Comparison of ENCODE assay signal across 8 mouse cellular contexts in the genomic region with DNA sequence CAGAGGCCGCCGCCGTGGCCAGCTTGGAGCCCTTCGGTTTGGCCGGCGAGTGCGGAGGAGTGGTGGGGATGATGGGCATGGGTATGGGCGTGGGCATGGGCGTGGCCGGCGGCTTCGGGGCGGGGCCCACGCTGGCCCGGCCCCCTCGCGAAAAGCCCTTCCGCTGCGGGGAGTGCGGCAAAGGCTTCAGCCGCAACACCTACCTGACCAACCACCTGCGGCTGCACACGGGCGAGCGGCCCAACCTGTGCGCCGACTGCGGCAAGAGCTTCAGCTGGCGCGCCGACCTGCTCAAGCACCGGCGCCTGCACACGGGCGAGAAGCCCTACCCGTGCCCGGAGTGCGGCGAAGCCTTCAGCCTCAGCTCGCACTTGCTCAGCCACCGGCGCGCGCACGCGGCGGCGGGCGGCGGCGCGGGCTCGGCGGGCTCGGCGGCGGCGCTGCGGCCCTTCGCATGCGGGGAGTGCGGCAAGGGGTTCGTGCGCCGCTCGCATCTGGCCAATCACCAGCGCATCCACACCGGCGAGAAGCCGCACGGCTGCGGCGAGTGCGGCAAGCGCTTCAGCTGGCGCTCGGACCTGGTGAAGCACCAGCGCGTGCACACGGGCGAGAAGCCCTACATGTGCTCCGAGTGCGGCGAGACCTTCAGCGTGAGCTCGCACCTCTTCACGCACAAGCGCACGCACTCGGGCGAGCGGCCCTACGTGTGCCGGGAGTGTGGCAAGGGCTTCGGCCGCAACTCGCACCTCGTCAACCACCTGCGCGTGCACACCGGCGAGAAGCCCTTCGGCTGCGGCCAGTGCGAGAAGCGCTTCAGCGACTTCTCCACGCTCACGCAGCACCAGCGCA. TPM values are rescaled to one million over a fixed set of nuclear protein-coding genes. Genes with fewer than 3 reads are reported as not detected.
A peak's percentile ranks its signal among the peaks of the same experiment; 100 is the strongest.
DNase-seq lines count a peak whose midpoint lies in the region; ATAC-seq and TF ChIP-seq lines count a peak whose summit lies in the region.

No protein-coding gene starts in this region.

- H3K36me3 ChIP-seq in ES-E14 (ENCODE audit: control insufficient read depth, insufficient read depth, low read length, poor library complexity, severe bottlenecking), result no peaks in the 10 kb centered on the region
- H3K36me3 ChIP-seq in forebrain, embryonic 15.5 days, result peaks cover 4% of the 10 kb centered on the region; the same call in 1 of the 2 replicates
- 0 out of 2 replicates have a peak, but pooled peaks cover 3% of the 10 kb centered on the region for H3K36me3 ChIP-seq in lung, embryonic 15.5 days

- H3K4me3 ChIP-seq in ES-E14 (ENCODE audit: insufficient read depth in 1 of 2, low read depth in 1 of 2, low read length in 2 of 2, poor library complexity in 1 of 2, severe bottlenecking in 1 of 2), result peak overlapping the region; percentile 72 to 92
- peak overlapping the region; percentile 59 for H3K4me3 ChIP-seq in forebrain, embryonic 15.5 days
- peak overlapping the region; percentile 56 for H3K4me3 ChIP-seq in lung, embryonic 15.5 days

- peaks cover 0 to 4% of the 10 kb centered on the region in 2 experiments; a peak in 1 of 4 replicates for H3K4me1 ChIP-seq in ES-E14 (ENCODE audit: control insufficient read depth in 2 of 2, insufficient read depth in 2 of 2, low read length in 2 of 2, poor library complexity in 1 of 2)
- H3K4me1 ChIP-seq in forebrain, embryonic 15.5 days, result peaks cover 15% of the 10 kb centered on the region
- H3K4me1 ChIP-seq in lung, embryonic 15.5 days, result peaks cover 24% of the 10 kb centered on the region

- under 1% methylated on average over 108 of the region's 110 CpGs for WGBS in forebrain, embryonic 15.5 days
- under 1% methylated on average over 94 of the region's 110 CpGs for WGBS in lung, embryonic 15.5 days

- H3K9ac ChIP-seq in ES-E14 (ENCODE audit: insufficient read depth, low read depth, low read length, poor library complexity, severe bottlenecking), result peak overlapping the region; percentile 68
- H3K9ac ChIP-seq in forebrain, embryonic 15.5 days (replicated peaks), result peak overlapping the region; percentile 44
- H3K9ac ChIP-seq in lung, embryonic 15.5 days, result peak overlapping the region; percentile 33

- intact Hi-C loops in heart, postnatal 36 days (cut with DNase I), result loop anchor here (5.0 kb wide), 1 partner anchor 66 kb away; no protein-coding TSS in a partner anchor

- peak; percentile 50 for DNase-seq in ES-E14 (ENCODE audit: low read depth, low spot score)
- DNase-seq in cerebellum, adult 11 months, result peak; percentile 92
- peak; percentile 69 to 74 for DNase-seq in heart, postnatal 36 days
- DNase-seq in layer of hippocampus, adult 8-10 months (ENCODE audit: low spot score in 2 of 2), result peak; percentile 64 to 77
- peak; percentile 64 for DNase-seq in ovary, postnatal 14 days (ENCODE audit: low spot score)
- peak; percentile 65 for DNase-seq in thymus, postnatal 25 days

- no peak overlapping the region for H3K27ac ChIP-seq in ES-E14 (ENCODE audit: insufficient read depth, low read depth, low read length, poor library complexity, severe bottlenecking)
- H3K27ac ChIP-seq in forebrain, embryonic 15.5 days (replicated peaks), result no peak overlapping the region
- no peak overlapping the region for H3K27ac ChIP-seq in lung, embryonic 15.5 days

- in situ Hi-C loops in ES-E14 (cut with MboI; ENCODE audit: low sequenced_read_pairs in 2 of 2, unreplicated experiment in 2 of 2), result no loop called here

- peaks cover 10% of the 10 kb centered on the region; the same call in 1 of the 2 replicates for H3K27me3 ChIP-seq in forebrain, embryonic 15.5 days
- H3K27me3 ChIP-seq in lung, embryonic 15.5 days, result peaks cover 19% of the 10 kb centered on the region

- peak; percentile 94 for ATAC-seq in forebrain, embryonic 15.5 days (replicated peaks)
- ATAC-seq in lung, embryonic 15.5 days (ENCODE audit: borderline replicate concordance, extremely low read depth, low FRiP score, low TSS enrichment), result peak; percentile 92

- peak overlapping the region; percentile 85 for H3K4me2 ChIP-seq in forebrain, embryonic 15.5 days (replicated peaks)
- H3K4me2 ChIP-seq in lung, embryonic 15.5 days, result peak overlapping the region; percentile 93

- no peaks in the 10 kb centered on the region for H3K9me3 ChIP-seq in ES-E14 (ENCODE audit: control insufficient read depth, insufficient read depth, low read depth, low read length)
- H3K9me3 ChIP-seq in forebrain, embryonic 15.5 days, result no peaks in the 10 kb centered on the region
- no peaks in the 10 kb centered on the region for H3K9me3 ChIP-seq in lung, embryonic 15.5 days

TF ChIP-seq in ES-E14, 5 proteins besides CTCF, POLR2A, EP300 and RAD21:
- TF ChIP-seq MAFK (IDR thresholded peaks at IDR 0.05; ENCODE audit: insufficient read depth, low read depth, low read length) (no peak), HCFC1 (IDR thresholded peaks at IDR 0.05; ENCODE audit: borderline replicate concordance, insufficient read depth, low read length) (no peak), CHD2 (IDR thresholded peaks at IDR 0.05; ENCODE audit: low read depth, low read length) (no peak), ZC3H11A (IDR thresholded peaks at IDR 0.05; ENCODE audit: borderline replicate concordance, low read depth, low read length) (no peak), ZNF384 (IDR thresholded peaks at IDR 0.05; ENCODE audit: low read depth, low read length) (no peak)

RNA-seq across cellular contexts. Expression of a gene that starts 29.1 kb away (rescaled TPM):
- not detected in 2 replicates for total RNA-seq in ES-E14 (2012; rRNA removed)
- polyA plus RNA-seq in forebrain, embryonic 15.5 days (2015; fragmentation: Nextera tagmentation; extraction: Ambion mirVana), result not detected in 2 replicates
- not detected for total RNA-seq in heart, postnatal 36 days (2021)
- not detected for total RNA-seq in layer of hippocampus, adult 8-10 months (2022)
- polyA plus RNA-seq in lung, embryonic 15.5 days (2015; fragmentation: Nextera tagmentation; extraction: Ambion mirVana), result not detected in 2 replicates

RNA-seq across cellular contexts. Expression of a gene that starts 45.6 kb away (rescaled TPM):
- 2.1 and 3.4 TPM in 2 replicates for total RNA-seq in ES-E14 (2012; rRNA removed)
- polyA plus RNA-seq in forebrain, embryonic 15.5 days (2015; fragmentation: Nextera tagmentation; extraction: Ambion mirVana), result 15.5 and 16.0 TPM in 2 replicates
- total RNA-seq in heart, postnatal 36 days (2021), result 1 to 10 TPM; 5.9 to 6.9 TPM
- total RNA-seq in layer of hippocampus, adult 8-10 months (2022), result 10 to 100 TPM; 27.1 to 32.6 (median 27.9) TPM
- 7.9 and 8.0 TPM in 2 replicates for polyA plus RNA-seq in lung, embryonic 15.5 days (2015; fragmentation: Nextera tagmentation; extraction: Ambion mirVana)
